In genomic region chr11:96282795-96283430, GRCm38 (mm10) we compare ENCODE assay signal across 10 mouse cellular contexts. TPM values are rescaled to one million over a fixed set of nuclear protein-coding genes. Genes with fewer than 3 reads are reported as not detected.
DNase-seq lines count a peak whose midpoint lies in the region; ATAC-seq and TF ChIP-seq lines count a peak whose summit lies in the region.
"Had no signal": no experiment of that assay in that cellular context is flagged by ENCODE, and none has a peak within 500 bp of the region (broad histone marks: within the 10 kb centered on the region; RNA-seq: fewer than 3 reads in every experiment).

No protein-coding gene starts in this region.

- WGBS in lung, embryonic 15.5 days = under 1% methylated on average over 49 of the region's 49 CpGs
- WGBS in intestine, postnatal 0 days = under 1% methylated on average over 49 of the region's 49 CpGs
- under 1% methylated on average over 47 of the region's 49 CpGs for WGBS in neural tube, embryonic 14.5 days

- peaks cover 22% of the 10 kb centered on the region for H3K4me1 ChIP-seq in lung, embryonic 15.5 days
- no peaks in the 10 kb centered on the region for H3K4me1 ChIP-seq in intestine, postnatal 0 days (replicated peaks; ENCODE audit: control insufficient read depth, insufficient read depth, low read length)
- peaks cover 27% of the 10 kb centered on the region for H3K4me1 ChIP-seq in neural tube, embryonic 14.5 days (ENCODE audit: control insufficient read depth, insufficient read depth, low read length)

- H3K27ac ChIP-seq in lung, embryonic 15.5 days = no peak overlapping the region
- H3K27ac ChIP-seq in intestine, postnatal 0 days (ENCODE audit: low read depth, low read length) = peak overlapping the region; percentile 42; the same call in 1 of the 2 replicates
- peak overlapping the region; percentile 100 for H3K27ac ChIP-seq in neural tube, embryonic 14.5 days (ENCODE audit: low read depth, low read length)

- H3K27me3 ChIP-seq in lung, embryonic 15.5 days = peaks cover 92% of the 10 kb centered on the region
- H3K27me3 ChIP-seq in intestine, postnatal 0 days (replicated peaks; ENCODE audit: control insufficient read depth, insufficient read depth, low read length) = peaks cover 71% of the 10 kb centered on the region
- no peaks in the 10 kb centered on the region for H3K27me3 ChIP-seq in neural tube, embryonic 14.5 days (ENCODE audit: control insufficient read depth, insufficient read depth, low read length)

- no peaks in the 10 kb centered on the region for H3K9me3 ChIP-seq in lung, embryonic 15.5 days
- no peaks in the 10 kb centered on the region for H3K9me3 ChIP-seq in intestine, postnatal 0 days (ENCODE audit: control insufficient read depth)
- H3K9me3 ChIP-seq in neural tube, embryonic 14.5 days (ENCODE audit: control insufficient read depth, low read length) = no peaks in the 10 kb centered on the region

- no peaks in the 10 kb centered on the region for H3K36me3 ChIP-seq in lung, embryonic 15.5 days
- H3K36me3 ChIP-seq in intestine, postnatal 0 days (ENCODE audit: control insufficient read depth, insufficient read depth) = no peaks in the 10 kb centered on the region
- H3K36me3 ChIP-seq in neural tube, embryonic 14.5 days (ENCODE audit: control insufficient read depth, insufficient read depth, low read length) = peaks cover 6% of the 10 kb centered on the region; the same call in 1 of the 2 replicates

- peak overlapping the region; percentile 67 for H3K4me2 ChIP-seq in lung, embryonic 15.5 days
- H3K4me2 ChIP-seq in intestine, postnatal 0 days (replicated peaks; ENCODE audit: low read depth) = peak overlapping the region; percentile 75
- H3K4me2 ChIP-seq in neural tube, embryonic 14.5 days (ENCODE audit: low read depth, low read length) = peak overlapping the region; percentile 100

- peak; percentile 63 to 79 for DNase-seq in adrenal gland, adult (ENCODE audit: inconsistent age in 2 of 2, low spot score in 1 of 2)
- DNase-seq in adrenal gland, adult 8-10 months = no peak
- DNase-seq in lung, postnatal 10 days = no peak
- DNase-seq in layer of hippocampus, adult 8-10 months (ENCODE audit: low spot score in 2 of 2) = no peak
- DNase-seq in gastrocnemius, adult 18-20 months (ENCODE audit: low spot score) = no peak
- DNase-seq: cerebellum, postnatal 10 days; right cerebral cortex, adult 18-20 months had no signal

- ATAC-seq in lung, embryonic 15.5 days (ENCODE audit: borderline replicate concordance, extremely low read depth, low FRiP score, low TSS enrichment) = no peak
- ATAC-seq in intestine, postnatal 0 days = no peak
- ATAC-seq in neural tube, embryonic 14.5 days (ENCODE audit: low read depth) = no peak

- peak overlapping the region; percentile 4; the same call in 1 of the 2 replicates for H3K9ac ChIP-seq in lung, embryonic 15.5 days
- peak overlapping the region; percentile 42 for H3K9ac ChIP-seq in intestine, postnatal 0 days (ENCODE audit: low read depth, low read length)
- peak overlapping the region; percentile 100 for H3K9ac ChIP-seq in neural tube, embryonic 14.5 days (replicated peaks; ENCODE audit: low read depth, low read length)

- H3K4me3 ChIP-seq in lung, embryonic 15.5 days = peak overlapping the region; percentile 41
- peak overlapping the region; percentile 50 for H3K4me3 ChIP-seq in intestine, postnatal 0 days (ENCODE audit: low read depth, low read length)
- peak overlapping the region; percentile 95 for H3K4me3 ChIP-seq in neural tube, embryonic 14.5 days (ENCODE audit: low read depth, low read length)

- no peak for TF ChIP-seq CTCF in intestine, postnatal 0 days (IDR thresholded peaks at IDR 0.05; ENCODE audit: low read depth)

RNA-seq across cellular contexts. Expression of gene Hoxb8, which starts 1.2 kb away (rescaled TPM):
- 10 to 100 TPM; 50.4 to 99.8 (median 83.6) TPM for total RNA-seq in adrenal gland, adult 8-10 months (2022)
- polyA plus RNA-seq in lung, embryonic 15.5 days (2015; fragmentation: Nextera tagmentation; extraction: Ambion mirVana) = 0.91 and 1.0 TPM in 2 replicates
- polyA plus RNA-seq in intestine, postnatal 0 days (2015; fragmentation: Nextera tagmentation; extraction: Ambion mirVana) = 1.0 and 1.1 TPM in 2 replicates
- 78.6 and 120 TPM in 2 replicates for polyA plus RNA-seq in neural tube, embryonic 14.5 days (2014; fragmentation: Nextera tagmentation; extraction: Ambion mirVana)
- total RNA-seq in layer of hippocampus, adult 8-10 months (2022) = not detected
- total RNA-seq in gastrocnemius, adult 18-20 months (2021) = under 1 TPM in 1 of 2 experiments, not detected in 1; 0.09 TPM

RNA-seq across cellular contexts. Expression of gene Hoxb7, which starts 3.5 kb away (rescaled TPM):
- total RNA-seq in adrenal gland, adult 8-10 months (2022) = 10 to 100 TPM; 44.6 to 62.9 (median 53.0) TPM
- 2.5 and 3.0 TPM in 2 replicates for polyA plus RNA-seq in lung, embryonic 15.5 days (2015; fragmentation: Nextera tagmentation; extraction: Ambion mirVana)
- polyA plus RNA-seq in intestine, postnatal 0 days (2015; fragmentation: Nextera tagmentation; extraction: Ambion mirVana) = 7.6 and 8.5 TPM in 2 replicates
- 120 and 133 TPM in 2 replicates for polyA plus RNA-seq in neural tube, embryonic 14.5 days (2014; fragmentation: Nextera tagmentation; extraction: Ambion mirVana)
- not detected for total RNA-seq in layer of hippocampus, adult 8-10 months (2022)
- under 1 TPM; 0.41 to 0.81 TPM for total RNA-seq in gastrocnemius, adult 18-20 months (2021)

RNA-seq across cellular contexts. Expression of gene Hoxb6, which starts 9.4 kb away (rescaled TPM):
- 10 to 100 TPM; 56.4 to 77.8 (median 59.5) TPM for total RNA-seq in adrenal gland, adult 8-10 months (2022)
- polyA plus RNA-seq in lung, embryonic 15.5 days (2015; fragmentation: Nextera tagmentation; extraction: Ambion mirVana) = 15.2 and 16.9 TPM in 2 replicates
- polyA plus RNA-seq in intestine, postnatal 0 days (2015; fragmentation: Nextera tagmentation; extraction: Ambion mirVana) = 5.7 and 6.4 TPM in 2 replicates
- 138 and 141 TPM in 2 replicates for polyA plus RNA-seq in neural tube, embryonic 14.5 days (2014; fragmentation: Nextera tagmentation; extraction: Ambion mirVana)
- total RNA-seq in layer of hippocampus, adult 8-10 months (2022) = not detected
- under 1 TPM; 0.38 to 0.39 TPM for total RNA-seq in gastrocnemius, adult 18-20 months (2021)

RNA-seq across cellular contexts. Expression of gene Hoxb9, which starts 11.7 kb away (rescaled TPM):
- total RNA-seq in adrenal gland, adult 8-10 months (2022) = 100 to 1,000 TPM; 157 to 250 (median 226) TPM
- 0.25 and 0.27 TPM in 2 replicates for polyA plus RNA-seq in lung, embryonic 15.5 days (2015; fragmentation: Nextera tagmentation; extraction: Ambion mirVana)
- polyA plus RNA-seq in intestine, postnatal 0 days (2015; fragmentation: Nextera tagmentation; extraction: Ambion mirVana) = 0.37 and 1.5 TPM in 2 replicates
- 106 and 114 TPM in 2 replicates for polyA plus RNA-seq in neural tube, embryonic 14.5 days (2014; fragmentation: Nextera tagmentation; extraction: Ambion mirVana)
- total RNA-seq in layer of hippocampus, adult 8-10 months (2022) = not detected
- under 1 TPM; 0.09 TPM for total RNA-seq in gastrocnemius, adult 18-20 months (2021)

RNA-seq across cellular contexts. Expression of gene Hoxb5, which starts 20.2 kb away (rescaled TPM):
- 10 to 100 TPM; 25.2 to 38.3 (median 26.7) TPM for total RNA-seq in adrenal gland, adult 8-10 months (2022)
- polyA plus RNA-seq in lung, embryonic 15.5 days (2015; fragmentation: Nextera tagmentation; extraction: Ambion mirVana) = 46.1 and 54.1 TPM in 2 replicates
- polyA plus RNA-seq in intestine, postnatal 0 days (2015; fragmentation: Nextera tagmentation; extraction: Ambion mirVana) = 14.7 and 15.8 TPM in 2 replicates
- polyA plus RNA-seq in neural tube, embryonic 14.5 days (2014; fragmentation: Nextera tagmentation; extraction: Ambion mirVana) = 49.1 and 52.4 TPM in 2 replicates
- total RNA-seq in layer of hippocampus, adult 8-10 months (2022) = not detected
- total RNA-seq in gastrocnemius, adult 18-20 months (2021) = under 1 TPM; 0.09 to 0.14 TPM

Comparison
In these comparisons a context has a peak if more than half of its experiments do, and no peak if none do; other contexts are left out.
1. DNase-seq: peak in adrenal gland, adult (2 of 2); none in adrenal gland, adult 8-10 months (single experiment), lung, postnatal 10 days (single experiment), layer of hippocampus, adult 8-10 months (0 of 2) and gastrocnemius, adult 18-20 months (single experiment).
2. H3K4me3 ChIP-seq: peak in every context shown above with its lines; median percentile 95 in neural tube, embryonic 14.5 days; 50 in intestine, postnatal 0 days; 41 in lung, embryonic 15.5 days.
3. H3K9ac ChIP-seq: peak in every context shown above with its lines; median percentile 100 in neural tube, embryonic 14.5 days; 42 in intestine, postnatal 0 days; 4 in lung, embryonic 15.5 days.
4. RNA of gene Hoxb8, which starts 1.2 kb away (total RNA-seq): 50.4 to 99.8 TPM in adrenal gland, adult 8-10 months; 0.09 TPM in gastrocnemius, adult 18-20 months and not detected in layer of hippocampus, adult 8-10 months; every median in the first group is over 10 times any median in the second.
5. RNA of gene Hoxb7, which starts 3.5 kb away (total RNA-seq): 44.6 to 62.9 TPM in adrenal gland, adult 8-10 months; 0.41 to 0.81 TPM in gastrocnemius, adult 18-20 months and not detected in layer of hippocampus, adult 8-10 months; every median in the first group is over 10 times any median in the second.
6. RNA of gene Hoxb6, which starts 9.4 kb away (total RNA-seq): 56.4 to 77.8 TPM in adrenal gland, adult 8-10 months; 0.38 to 0.39 TPM in gastrocnemius, adult 18-20 months and not detected in layer of hippocampus, adult 8-10 months; every median in the first group is over 10 times any median in the second.
7. Peak in every context shown above with its lines, with median percentiles within 50 percentile points of each other: H3K4me2 ChIP-seq.